Mouse (Mus musculus): ENCODE results near the gene Gnb1.
A peak's percentile ranks its signal among the peaks of the same experiment; 100 is the strongest.
"Not testable (repeated sequence)": the region's sequence is repeated elsewhere in the genome, so short reads cannot be mapped to it uniquely, and the experiment has no call there.

Gnb1 gene

DNA sequence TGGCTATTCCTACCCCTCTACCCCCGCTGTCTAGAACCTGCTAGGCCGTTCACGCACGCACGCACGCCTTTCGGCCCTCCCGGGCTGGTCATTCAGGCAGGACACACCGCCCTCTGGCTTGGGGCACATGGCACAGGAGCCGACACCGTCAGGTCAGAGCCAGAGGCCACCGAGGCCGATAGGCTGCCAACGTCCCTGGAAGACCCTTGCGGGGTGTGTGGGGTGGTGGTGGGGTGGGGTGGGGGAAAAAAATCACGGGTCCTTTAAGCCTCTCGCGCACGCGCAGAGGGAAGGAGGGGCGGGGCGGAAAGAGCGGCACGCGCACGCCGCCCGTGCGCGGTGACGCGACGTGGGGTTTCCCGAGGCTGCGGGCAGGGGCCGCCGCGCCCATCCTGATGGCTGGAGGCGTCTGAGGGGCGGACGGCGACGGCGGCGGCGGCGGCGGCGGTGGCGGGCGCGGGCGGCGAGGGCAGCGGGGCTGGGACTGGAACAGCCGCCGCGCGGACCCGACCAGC, at the start of gene Gnb1:
Gene Gnb1 (plus strand): TSS at position 372 of the 515 bp plus-strand sequence.
- peak; percentile 95 for DNase-seq

DNA sequence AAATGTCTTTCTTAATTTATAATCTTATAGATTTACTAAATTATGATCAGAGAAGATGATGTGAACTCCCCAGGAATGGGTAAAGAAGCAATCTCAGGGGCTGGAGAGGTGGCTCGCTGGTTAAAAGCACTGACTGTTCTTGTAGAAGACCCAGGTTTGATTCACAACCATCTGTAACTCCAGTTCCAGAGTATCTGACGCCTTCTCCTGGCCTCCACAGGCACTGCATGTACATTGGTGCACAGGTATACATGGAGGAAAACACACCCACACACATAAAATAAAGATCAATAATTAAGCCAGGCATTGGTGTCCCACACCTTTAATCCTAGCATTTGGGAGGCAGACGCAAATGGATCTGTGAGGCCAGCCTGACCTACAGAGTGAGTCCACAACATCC, 48.4 kb upstream of the Gnb1 start:
- no peak for DNase-seq

DNA sequence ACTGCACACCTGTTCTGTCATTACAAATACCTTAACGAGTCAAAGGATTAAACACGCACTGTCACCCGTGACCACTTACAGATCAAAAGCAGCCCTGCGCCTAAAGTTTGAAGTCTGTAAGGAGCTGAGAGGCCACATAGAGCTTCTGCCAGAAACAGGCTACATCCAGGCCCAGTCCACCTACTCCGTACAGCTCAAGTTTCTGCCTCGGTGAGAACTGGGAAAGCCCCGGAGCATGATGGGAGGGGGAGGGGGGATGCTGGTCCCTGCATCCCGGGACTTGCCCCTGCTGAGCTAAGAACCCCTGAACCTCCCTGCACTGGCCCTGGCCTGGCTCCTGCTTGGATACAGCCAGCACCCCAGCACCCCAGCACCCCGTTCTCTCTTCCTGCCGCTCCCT, 39.6 kb upstream of the Gnb1 start:
- DNase-seq = no peak

DNA sequence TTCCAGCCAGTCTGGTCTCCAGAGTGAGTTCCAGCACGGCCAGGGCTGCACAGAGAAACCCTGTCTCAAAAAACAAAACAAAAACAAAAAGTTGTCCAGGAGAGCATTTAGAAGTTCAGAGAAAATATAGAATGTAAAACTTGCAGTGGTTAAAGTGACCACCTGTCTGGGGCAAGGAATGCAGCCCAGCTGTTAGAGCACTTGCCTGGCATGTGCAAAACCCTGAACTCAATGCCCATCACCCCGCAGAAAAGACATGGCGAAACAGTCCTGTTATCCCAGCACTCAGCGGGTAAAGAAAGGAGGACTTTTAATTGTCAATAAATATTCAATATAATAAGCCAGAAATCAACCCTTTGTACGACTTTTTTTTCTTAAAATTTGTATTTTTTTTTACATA, 32.6 kb upstream of the Gnb1 start:
- no peak for DNase-seq

DNA sequence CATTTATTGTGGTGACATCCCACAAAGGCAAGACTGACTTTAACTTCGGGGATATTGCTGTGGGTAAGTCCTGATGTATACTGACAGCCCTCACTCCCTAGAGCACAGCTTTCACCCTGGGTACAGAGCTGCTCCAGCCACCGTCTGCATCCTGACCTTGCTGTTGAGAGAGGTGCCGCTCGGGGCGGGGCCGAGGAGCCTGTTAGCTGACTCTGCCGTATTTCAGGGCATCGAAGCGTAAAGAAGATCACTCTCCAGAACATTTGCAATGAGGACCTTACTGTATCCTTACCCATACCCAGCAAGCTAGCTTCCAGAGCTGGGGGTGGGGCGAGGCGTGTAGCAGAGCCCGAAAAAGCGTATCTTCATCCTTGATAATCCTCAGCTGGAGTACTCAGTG, 28.1 kb upstream of the Gnb1 start:
- DNase-seq = no peak

DNA sequence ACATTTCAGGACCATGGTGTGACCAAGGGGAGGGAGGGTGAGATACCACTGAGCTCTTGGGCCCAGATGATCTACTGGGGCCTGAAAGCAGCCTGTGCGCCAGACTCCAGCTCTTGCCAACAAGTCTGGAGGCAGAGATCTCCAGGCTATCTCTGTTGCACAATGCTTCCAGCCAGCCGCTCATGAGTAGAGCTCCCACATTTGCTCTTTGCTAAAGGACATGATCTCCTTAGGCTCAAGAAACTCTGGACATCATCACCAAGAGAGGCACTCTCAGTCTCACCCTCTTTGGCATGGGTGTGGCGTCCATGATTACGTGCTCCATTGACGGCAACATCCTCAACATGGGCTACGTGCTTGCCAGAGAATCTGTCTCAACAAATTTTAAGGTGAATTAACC, 27.6 kb upstream of the Gnb1 start:
- DNase-seq = no peak

DNA sequence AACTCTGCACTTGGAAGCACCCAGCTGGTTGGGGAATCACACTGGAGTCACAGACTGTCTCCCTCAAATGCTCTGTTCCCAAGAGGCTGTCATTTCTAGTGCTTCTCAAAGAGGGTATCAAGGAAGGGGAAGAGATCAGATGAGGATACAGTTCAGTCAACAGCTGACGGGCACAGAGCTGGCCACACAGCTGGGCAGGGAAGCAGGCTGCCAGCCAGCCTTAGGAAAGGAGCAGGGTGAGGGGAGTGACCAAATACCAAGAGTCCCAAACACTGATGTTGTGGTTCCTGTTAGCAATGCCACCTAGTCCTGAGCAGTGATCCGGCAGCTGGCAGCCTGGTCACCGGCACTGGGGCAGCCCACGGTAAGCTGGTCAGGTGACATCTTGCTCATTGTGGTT, 27.1 kb upstream of the Gnb1 start:
- DNase-seq = no peak

DNA sequence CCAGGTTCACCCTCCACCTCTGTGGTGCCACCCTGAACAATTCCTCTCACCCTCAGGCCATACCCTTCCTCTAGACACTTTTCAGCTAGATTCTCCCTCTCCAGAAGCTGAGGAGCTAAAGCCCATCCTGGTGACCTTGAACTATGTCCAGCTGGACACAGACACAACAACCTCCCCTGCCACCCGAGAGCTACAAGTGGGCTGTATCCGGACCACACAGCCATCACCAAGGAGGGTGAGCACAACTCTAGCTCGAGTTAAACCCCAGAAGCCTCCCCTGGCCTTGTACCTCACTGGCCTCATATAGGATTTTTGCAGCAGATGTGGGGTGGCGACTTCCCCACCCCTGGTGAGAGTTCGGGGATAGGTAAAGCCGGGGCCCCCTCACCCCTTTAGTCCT, 25.6 kb upstream of the Gnb1 start:
- no peak for DNase-seq

DNA sequence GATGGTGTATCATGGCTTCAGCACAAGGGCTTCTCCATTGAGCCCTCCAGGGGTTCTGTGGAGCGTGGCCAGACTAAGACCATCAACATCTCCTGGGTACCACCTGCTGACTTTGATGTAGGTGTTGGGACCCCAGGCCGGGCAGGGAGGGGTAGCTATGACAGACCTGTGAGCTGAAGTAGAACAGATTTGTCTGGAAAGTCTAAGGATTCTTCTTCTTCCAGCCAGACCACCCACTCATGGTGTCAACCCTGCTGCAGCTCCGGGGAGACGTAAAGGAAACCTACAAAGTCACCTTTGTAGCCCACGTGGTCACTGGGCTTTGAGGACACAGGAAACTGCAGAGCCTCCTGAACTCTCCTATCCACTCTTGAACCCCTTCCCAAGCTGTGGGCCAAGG, 25.1 kb upstream of the Gnb1 start:
- no peak for DNase-seq

DNA sequence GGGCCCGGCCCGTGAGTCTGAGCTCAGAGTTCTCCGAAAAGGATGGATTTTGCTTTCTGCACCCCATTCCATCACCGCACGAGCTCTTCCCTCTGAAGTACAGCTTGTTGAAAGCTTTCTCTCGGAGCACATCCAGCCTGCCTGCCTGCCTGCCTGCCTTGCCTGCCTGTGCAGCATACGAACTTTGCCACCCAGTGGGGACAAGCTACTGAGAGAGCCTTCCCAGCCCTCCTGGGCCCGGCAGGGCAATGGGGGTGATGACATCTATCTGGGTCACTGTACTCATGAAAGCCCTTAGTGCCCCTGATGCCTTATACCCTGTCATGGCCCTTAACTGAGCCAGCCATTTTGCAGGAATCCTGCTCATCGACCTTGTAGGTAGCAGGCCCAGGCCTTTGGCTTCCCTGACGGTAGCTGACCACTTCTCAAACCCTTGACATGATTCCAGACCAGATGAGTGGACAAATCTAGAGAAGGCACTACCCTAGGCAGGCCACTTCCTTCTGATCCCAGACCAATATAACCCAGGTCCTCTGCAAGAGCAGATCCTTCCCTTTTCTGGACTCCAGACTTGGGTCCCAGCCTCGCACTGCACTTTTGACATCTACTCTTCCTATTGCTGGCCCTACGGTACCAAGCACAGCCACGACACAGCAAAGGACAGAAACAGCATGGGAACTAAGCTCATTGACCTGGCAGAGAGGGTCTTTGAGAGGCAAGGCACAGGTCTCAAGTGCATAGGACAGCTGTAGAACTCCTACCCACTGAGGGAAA, 23.7 kb upstream of the Gnb1 start:
- no peak for DNase-seq

DNA sequence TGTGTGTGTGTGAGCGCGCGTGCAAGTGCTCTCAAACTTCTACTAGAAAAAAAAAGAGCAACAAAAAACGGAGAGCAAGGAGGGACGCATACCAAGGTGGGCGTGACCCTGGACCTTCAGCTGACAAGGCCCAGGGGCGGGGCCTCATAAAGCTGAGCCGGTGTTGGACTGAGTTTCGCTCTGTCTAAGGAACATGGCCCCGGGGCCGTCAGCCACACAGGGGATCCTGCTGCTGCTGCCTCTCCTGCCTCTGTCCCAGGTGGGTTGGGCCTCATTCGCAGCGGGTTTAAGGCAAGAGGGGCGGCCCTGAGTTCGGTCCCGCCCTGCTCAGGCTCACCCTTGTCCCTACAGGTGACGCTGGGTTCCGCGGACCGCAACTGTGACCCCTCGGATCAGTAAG, 22.2 kb upstream of the Gnb1 start, which contains the start of gene Tmem52:
Gene Tmem52 (plus strand): TSS at position 163 of the 400 bp plus-strand sequence.
- DNase-seq = peak; percentile 79

DNA sequence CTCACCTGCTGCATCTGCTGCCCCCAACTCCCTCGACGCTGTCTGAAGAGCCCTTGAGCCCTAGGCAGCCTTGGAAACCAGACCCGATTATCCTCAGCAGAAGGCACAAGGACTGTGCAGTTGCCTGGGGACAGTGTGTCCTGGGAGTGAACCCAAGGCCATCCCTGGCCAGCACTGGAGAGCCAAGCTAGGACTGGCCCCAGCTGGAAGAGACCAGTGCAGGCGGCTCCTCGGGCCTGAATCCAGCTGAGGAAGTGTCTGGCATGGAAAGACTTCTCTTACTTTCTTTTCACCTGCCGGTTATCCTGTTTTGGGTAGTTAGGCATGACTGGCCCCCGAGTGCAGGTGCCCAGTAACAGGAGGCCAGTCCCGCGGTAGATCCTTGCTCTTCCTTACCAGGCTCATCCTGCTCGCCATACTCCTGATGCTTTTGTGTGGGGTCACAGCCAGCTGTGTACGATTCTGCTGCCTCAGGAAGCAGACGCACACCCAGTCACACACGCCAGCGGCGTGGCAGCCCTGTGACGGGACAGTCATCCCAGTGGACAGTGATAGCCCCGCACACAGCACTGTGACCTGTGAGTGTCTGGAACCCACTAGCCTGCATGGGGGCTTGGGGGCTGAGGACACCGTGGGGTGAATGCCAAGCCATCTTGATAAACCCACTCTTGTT, 21.4 kb upstream of the Gnb1 start:
- DNase-seq = peak; percentile 44

DNA sequence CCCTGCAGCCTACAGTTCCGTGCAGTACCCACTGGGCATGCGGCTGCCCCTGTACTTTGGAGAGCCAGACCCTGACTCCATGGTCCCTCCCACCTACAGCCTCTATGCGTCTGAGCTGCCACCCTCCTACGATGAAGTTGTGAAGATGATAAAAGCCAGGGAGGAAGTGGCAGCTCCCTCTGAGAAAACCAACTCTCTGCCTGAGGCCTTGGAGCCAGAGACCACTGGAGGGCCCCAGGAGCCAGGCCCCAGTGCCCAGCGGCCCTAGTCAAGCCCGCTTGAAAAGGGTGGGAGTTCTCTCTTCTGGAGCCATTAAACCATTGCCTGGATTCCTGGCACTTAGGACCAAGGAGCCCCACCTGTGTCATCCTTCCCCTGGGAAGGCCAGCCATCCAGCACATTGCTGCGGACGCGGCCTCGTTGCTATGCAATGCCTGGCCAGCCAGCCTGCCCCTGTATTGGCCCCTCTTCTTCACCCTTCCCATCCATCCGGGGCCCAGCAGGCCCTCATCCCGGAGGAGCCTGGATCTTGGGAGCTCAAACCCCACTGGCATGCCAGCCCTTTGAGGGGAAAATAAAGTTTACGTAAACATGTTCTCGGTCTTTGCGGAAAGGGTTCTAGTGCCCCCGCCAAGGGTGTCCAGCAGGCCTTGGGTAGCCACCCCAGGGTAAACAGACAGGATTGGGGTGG, 20.8 kb upstream of the Gnb1 start:
- DNase-seq = no peak

DNA sequence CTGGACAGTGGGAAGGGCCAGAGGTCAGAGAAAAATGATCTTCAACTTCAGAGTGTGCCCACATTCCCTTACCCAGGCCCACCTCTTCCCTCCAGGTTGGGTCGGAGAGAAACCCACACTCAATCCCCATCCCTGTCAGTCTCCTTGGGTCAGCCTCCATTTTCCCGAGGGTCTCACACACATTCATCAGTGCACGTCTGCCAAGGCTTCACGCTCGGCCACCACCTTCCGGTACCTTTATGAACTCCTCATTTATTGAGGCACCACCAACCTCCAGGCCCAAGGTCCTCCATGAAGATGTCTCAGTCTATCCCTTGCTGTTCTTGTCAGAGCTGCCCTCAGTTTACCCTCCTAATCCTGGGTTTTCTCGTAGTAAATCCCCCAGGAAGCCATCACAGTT, 20.2 kb upstream of the Gnb1 start:
- DNase-seq = no peak

DNA sequence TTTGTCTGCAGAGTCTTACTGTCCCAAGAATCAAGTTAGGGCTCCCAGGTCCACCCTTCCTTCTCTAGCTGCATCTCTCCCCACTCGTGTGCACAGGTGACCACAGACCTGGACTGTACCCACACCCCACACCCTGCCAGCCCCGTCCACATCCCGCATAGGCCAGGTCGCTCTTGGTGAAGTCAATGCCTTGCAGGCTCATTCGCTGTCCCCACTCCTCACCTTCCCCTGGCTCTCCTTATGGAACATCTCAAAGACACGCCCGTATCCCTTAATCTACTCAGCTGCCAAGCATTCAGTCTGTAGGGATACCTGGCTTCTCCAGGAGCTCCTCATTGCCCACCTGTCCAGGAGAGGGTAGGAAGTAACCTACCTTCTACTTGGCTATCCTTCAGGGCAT, 19.8 kb upstream of the Gnb1 start:
- no peak for DNase-seq

DNA sequence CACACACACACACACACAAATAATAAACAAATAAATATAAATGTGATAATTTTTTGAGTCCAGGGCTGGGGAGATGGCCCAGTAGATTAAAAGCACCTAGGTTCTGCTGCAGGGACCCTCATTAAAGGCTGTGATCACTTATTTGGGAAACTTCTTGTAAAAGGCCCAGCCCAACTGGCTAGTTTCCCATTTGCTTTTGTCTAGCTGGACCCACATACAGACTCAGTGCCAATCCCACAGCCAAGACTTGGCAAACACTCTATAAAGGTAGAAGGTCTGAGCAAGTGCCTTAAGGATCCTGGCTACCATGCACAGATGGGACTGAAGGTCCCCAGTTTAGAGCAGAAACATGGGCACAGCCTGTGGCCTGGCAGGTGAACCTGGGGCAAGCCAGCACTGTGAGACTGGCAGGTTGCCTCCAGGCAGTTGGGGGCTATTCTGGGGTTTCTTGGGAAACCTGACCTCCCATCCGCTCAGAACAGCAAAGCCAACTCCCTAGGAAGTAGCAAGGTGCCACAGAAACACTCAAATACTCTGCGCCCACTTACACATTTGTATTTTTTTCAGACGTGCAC, 18.4 kb upstream of the Gnb1 start:
- DNase-seq = no peak

DNA sequence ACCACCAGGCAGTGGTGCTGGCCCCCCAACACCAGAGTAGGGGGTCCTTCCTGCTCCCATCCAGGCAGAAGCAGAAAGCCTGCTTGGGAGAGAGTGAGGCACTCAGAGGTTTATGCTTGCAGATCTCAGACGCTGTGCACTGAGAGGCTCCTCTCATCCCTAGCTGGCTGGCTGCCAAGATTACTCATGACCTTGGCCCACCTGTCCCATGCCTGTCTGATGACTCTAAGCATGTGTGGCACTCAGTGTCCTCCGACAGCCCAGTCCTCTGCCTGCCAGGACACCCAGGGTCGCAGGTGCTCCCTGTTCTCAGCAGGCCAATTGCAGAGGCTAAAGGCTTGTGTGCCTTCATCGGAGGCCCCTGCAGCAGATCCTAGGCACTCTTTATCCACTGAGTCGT, 17.8 kb upstream of the Gnb1 start:
- DNase-seq = no peak

DNA sequence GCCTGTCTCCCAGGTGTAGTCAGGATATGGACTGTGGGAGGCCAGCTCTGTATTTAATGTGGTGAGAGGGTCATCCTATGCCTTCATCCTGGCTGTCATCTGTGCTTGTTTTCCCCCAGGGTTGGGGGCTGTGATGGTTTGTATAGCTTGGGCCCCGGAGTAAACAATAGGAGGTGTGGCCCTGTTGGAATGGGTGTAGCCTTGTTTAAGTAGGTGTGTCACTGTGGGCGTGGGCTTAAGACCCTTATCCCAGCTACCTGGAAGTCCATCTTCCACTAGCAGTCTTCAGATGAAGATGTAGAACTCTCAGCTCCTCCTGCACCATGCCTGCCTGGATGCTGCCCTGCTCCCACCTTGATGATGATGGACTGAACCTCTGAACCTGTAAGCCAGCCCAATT, 17.4 kb upstream of the Gnb1 start:
- not testable (repeated sequence) for DNase-seq

DNA sequence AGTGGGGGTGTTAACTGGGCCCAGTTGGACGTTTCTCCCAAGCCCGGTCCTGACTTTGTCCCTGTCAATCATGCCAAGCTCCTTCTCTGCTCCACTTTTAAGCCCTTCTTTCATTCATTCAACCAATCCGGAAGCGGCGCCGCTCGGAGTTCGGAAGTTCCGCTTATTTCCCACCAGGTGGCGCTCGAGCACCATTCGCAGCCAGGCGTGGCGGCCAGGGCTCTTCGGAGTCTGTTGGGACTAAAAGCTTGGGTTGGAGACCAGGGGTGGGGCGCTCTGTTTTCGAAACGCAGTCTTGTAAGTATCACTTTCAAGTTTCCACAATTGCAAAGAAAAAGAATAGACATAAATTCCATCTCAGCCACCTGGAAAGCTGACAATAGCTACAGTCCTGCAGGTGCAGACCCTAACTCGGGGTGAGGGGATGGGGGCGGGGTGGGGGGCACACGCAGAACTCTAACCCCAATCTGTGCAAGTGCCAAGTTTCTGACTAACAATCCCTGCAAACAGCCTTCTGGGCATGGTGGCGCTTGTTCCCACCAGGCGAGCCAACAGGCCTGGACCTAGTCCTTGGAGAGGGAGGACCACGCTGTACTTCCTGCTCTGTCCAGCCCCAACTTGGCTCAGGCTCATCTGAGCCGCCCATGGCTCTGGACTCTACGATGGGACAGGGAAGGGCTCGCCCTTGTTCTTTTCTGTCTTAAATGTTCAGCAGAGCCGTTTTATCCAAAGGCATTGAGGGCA, 9.6 kb upstream of the Gnb1 start:
- peak; percentile 85 for DNase-seq

DNA sequence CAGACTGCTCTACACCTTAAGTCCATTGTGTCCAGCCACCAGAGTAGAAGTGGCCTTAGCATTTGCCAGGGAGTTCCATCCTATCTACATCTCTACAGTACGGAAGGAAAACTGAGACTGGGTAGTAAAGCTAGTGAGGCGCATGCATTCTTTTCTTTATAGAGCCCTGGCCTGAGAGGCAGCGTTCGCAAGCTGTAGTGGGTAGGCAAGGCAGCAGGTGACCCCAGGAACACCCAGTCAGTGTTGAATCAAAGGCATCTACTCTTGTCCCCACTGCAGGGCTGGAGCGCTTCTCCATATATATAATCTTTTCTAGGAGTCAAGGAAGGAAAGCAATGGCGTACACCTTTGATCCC, 9.1 kb upstream of the Gnb1 start:
- no peak for DNase-seq

DNA sequence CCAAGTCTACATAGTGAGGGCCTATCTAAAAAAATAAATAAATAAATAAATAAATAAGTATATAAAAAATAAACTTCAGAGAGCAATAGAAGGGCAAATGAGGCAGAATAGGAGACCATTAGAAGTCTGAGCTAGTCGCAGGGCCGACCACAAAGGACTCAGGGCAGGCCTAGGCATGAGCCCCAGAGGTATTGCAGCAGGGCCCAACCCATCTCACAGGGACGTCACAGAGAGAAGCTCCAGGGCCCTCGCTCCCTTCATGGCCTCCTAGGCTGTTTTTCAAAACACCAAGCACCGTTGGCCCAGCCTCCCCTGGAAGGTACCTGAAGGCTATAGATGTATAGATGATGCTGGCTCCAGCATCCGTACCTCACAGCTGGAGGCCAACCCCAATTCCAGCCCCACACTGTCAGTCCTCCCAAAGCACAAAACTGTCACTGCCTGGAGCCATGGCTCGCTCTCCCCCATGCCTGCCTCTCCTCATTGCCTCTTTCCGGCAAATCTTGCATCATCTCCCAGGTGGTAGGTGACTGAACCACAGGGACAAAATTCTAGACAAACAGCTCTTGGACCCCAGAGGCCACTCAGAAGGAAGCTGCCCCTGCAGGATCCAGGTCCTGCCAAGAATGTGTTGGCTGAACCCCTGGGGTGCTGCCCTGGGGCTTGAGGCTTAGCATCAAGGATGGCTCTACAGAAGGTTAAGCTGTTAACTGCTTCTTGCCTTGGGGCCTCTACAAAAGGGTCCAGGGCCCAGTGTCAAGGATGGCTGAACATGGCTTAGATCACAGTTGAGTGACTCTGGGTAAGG, 8.2 kb upstream of the Gnb1 start:
- no peak for DNase-seq

DNA sequence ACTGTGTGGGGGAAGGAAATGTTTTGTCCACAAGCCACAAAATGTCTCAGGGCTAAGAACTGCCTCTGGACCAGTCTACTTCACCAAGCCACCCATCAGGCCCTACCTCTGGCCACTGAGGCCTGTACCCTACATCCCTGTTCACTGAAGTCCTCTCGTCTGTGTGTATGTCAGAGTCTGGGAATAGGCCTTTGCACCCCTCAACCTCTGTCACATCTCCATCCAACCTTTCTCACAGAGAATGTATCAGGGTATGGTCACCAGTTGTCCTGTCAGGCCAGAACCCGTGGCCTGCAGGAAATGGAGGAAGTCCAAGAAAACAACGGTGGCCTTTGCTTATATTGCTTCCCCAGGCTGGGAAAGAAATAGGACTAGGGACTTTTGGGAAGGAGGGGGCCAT, 5.6 kb upstream of the Gnb1 start:
- no peak for DNase-seq

Data from lung, postnatal 36 days (tissue).